Mouse (Mus musculus): ENCODE data around the gene Bag3. TPM values are rescaled to one million over a fixed set of nuclear protein-coding genes. Genes with fewer than 3 reads are reported as not detected.
A peak's percentile ranks its signal among the peaks of the same experiment; 100 is the strongest.

Bag3 gene
- polyA plus RNA-seq, 1 experiment from 2014 or later: 4.5 TPM

- no peaks in the 10 kb centered on the region for H3K4me1 ChIP-seq
- no peak overlapping the region for H3K9ac ChIP-seq
- no peaks in the 10 kb centered on the region for H3K9me3 ChIP-seq
- no peak overlapping the region for H3K4me2 ChIP-seq (replicated peaks)
- H3K27me3 ChIP-seq (replicated peaks): no peaks in the 10 kb centered on the region
- no peak overlapping the region for H3K27ac ChIP-seq
- no peaks in the 10 kb centered on the region for H3K36me3 ChIP-seq
- ATAC-seq (ENCODE audit: low FRiP score, low read depth): no peak
- no peak overlapping the region for H3K4me3 ChIP-seq
- WGBS: 88% methylated on average over 5 of the region's 5 CpGs
These were observed 51.8 kb downstream of the Bag3 start for GRCm38 (mm10) chr7:128575211-128575610.

DNA sequence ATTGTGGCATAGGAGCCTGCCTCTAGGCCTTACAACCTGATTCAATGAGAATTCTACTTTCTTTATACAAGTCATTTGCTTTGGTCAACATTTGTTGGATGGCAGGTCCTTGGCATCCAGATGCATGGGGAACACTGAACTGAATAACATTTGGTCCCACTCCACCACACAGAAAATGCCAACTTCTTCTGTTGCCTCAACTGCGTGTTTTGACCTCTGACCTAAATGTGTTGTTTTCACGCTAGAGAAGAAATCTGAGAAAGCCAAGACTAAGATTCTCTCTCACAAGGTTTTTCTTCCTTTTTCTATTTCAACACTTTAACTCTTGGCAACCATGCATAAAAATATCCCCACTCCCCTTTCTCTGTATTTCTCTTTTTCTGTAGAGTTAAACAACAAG lies 52.4 kb downstream of the Bag3 start:
- 75% methylated on average over 2 of the region's 2 CpGs for WGBS

GRCm38 (mm10) chr7:128577607-128578006 lies 54.2 kb downstream of the Bag3 start:
- Histone ChIP-seq H3K27ac (no peak overlapping the region), H3K9ac (no peak overlapping the region), H3K27me3 (replicated peaks) (no peaks in the 10 kb centered on the region), H3K9me3 (no peaks in the 10 kb centered on the region), H3K4me1 (0 out of 2 replicates have a peak, but pooled peaks cover 4% of the 10 kb centered on the region), H3K4me2 (replicated peaks) (no peak overlapping the region), H3K36me3 (no peaks in the 10 kb centered on the region), H3K4me3 (no peak overlapping the region)
- ATAC-seq (ENCODE audit: low FRiP score, low read depth): no peak
- WGBS: 29% methylated on average over 1 of the region's 1 CpGs

More for the DNA sequence above, 52.4 kb downstream of the Bag3 start:
- Histone ChIP-seq H3K4me1 (no peaks in the 10 kb centered on the region), H3K4me3 (no peak overlapping the region), H3K36me3 (no peaks in the 10 kb centered on the region), H3K9me3 (no peaks in the 10 kb centered on the region), H3K27ac (no peak overlapping the region), H3K9ac (no peak overlapping the region), H3K4me2 (replicated peaks) (no peak overlapping the region), H3K27me3 (replicated peaks) (no peaks in the 10 kb centered on the region)
- ATAC-seq (ENCODE audit: low FRiP score, low read depth): no peak

DNA sequence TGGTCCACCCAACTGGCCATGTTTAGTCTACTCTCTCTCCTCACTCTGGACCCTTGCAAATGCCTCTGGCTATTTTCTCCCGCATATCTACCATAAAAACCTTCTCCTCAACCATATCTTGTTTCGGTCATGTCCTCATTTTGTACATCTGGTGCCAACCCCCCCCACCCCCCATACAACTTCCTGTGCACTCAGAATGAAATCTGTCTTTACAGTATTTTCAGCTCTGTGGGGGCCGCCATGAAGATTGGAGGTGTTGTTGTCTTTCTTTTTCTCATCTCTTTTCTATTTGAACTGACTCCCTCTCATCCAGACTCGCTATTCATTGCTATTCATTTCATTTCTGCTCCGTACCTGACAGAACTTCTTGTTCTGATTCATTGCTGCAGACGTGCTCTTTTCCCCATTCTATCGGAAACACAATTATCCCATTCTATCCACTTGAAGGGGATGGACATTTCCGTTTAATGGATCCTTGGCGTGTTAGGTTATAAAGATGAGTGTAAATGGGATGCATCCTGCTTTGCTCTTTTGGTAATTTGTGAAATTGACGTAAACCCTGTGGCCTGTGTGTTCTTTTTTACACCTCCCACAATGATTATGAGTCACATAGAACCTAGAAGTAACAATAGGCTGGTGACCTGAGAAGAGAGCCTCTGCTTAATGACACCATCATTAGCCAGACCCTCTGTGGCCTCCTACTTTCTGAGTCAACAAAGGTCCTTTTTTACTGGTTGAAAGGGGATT lies 55.0 kb downstream of the Bag3 start:
- Histone ChIP-seq H3K27me3 (replicated peaks) (no peaks in the 10 kb centered on the region), H3K27ac (no peak overlapping the region), H3K4me2 (replicated peaks) (no peak overlapping the region), H3K36me3 (no peaks in the 10 kb centered on the region), H3K9ac (no peak overlapping the region), H3K4me1 (peaks cover 7% of the 10 kb centered on the region; the same call in 1 of the 2 replicates), H3K9me3 (no peaks in the 10 kb centered on the region), H3K4me3 (no peak overlapping the region)
- no peak for ATAC-seq (ENCODE audit: low FRiP score, low read depth)
- WGBS: 41% methylated on average over 10 of the region's 10 CpGs

DNA sequence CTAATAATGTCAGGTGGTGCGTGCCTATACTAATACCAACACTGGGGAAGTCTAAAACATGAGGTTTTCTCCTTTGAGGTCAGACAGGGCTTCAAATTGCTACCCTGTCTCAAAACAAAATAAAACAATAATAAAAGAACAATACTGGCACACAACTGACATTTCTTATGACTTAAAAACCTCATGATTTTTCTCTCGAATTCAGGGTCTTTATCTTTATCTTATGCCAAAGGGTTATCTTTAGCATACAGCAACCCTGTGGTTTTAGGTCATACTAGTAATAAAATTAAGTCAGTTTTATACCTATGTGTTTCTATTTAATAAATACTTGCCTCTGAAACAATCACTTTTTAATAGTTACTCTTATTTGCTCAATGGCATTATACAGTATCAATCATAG lies 56.0 kb downstream of the Bag3 start:
- WGBS: 61% methylated on average over 2 of the region's 2 CpGs
- H3K27ac ChIP-seq: no peak overlapping the region
- H3K4me3 ChIP-seq: no peak overlapping the region
- no peak overlapping the region for H3K4me2 ChIP-seq (replicated peaks)
- H3K27me3 ChIP-seq (replicated peaks): no peaks in the 10 kb centered on the region
- no peaks in the 10 kb centered on the region for H3K36me3 ChIP-seq
- H3K9me3 ChIP-seq: no peaks in the 10 kb centered on the region
- H3K4me1 ChIP-seq: peaks cover 8% of the 10 kb centered on the region; the same call in 1 of the 2 replicates
- no peak overlapping the region for H3K9ac ChIP-seq
- ATAC-seq (ENCODE audit: low FRiP score, low read depth): no peak

DNA sequence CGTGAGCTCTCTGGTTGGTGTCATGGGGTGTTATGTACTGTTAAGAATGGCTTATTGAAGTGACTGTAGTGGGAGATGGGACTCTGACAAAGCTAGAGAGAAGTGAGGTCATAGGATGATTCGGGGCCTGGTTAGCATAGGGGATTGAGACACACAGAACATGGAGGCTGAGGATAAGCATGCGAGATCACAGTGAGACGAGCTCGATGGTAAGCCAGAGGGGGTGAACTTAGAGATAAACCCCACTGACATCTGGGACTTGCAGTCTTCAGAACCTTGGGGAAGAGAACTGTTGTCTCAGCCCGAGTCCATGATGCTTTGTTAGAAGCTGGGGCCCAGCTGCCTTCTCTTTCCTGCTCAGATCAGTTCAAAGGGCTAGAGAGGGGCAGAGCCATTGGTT lies 56.9 kb downstream of the Bag3 start:
- WGBS: 92% methylated on average over 6 of the region's 6 CpGs
- Histone ChIP-seq H3K4me3 (no peak overlapping the region), H3K4me1 (peaks cover 8% of the 10 kb centered on the region; the same call in 1 of the 2 replicates), H3K27me3 (replicated peaks) (no peaks in the 10 kb centered on the region), H3K9ac (no peak overlapping the region), H3K9me3 (no peaks in the 10 kb centered on the region), H3K4me2 (replicated peaks) (no peak overlapping the region), H3K27ac (no peak overlapping the region), H3K36me3 (no peaks in the 10 kb centered on the region)
- no peak for ATAC-seq (ENCODE audit: low FRiP score, low read depth)

GRCm38 (mm10) chr7:128581864-128582484 lies 58.6 kb downstream of the Bag3 start:
- no peak for ATAC-seq (ENCODE audit: low FRiP score, low read depth)
- Histone ChIP-seq H3K27me3 (replicated peaks) (no peaks in the 10 kb centered on the region), H3K27ac (no peak overlapping the region), H3K36me3 (no peaks in the 10 kb centered on the region), H3K4me3 (no peak overlapping the region), H3K9me3 (no peaks in the 10 kb centered on the region), H3K4me2 (replicated peaks) (no peak overlapping the region), H3K4me1 (peaks cover 8% of the 10 kb centered on the region; the same call in 1 of the 2 replicates), H3K9ac (no peak overlapping the region)
- WGBS: 81% methylated on average over 15 of the region's 15 CpGs

DNA sequence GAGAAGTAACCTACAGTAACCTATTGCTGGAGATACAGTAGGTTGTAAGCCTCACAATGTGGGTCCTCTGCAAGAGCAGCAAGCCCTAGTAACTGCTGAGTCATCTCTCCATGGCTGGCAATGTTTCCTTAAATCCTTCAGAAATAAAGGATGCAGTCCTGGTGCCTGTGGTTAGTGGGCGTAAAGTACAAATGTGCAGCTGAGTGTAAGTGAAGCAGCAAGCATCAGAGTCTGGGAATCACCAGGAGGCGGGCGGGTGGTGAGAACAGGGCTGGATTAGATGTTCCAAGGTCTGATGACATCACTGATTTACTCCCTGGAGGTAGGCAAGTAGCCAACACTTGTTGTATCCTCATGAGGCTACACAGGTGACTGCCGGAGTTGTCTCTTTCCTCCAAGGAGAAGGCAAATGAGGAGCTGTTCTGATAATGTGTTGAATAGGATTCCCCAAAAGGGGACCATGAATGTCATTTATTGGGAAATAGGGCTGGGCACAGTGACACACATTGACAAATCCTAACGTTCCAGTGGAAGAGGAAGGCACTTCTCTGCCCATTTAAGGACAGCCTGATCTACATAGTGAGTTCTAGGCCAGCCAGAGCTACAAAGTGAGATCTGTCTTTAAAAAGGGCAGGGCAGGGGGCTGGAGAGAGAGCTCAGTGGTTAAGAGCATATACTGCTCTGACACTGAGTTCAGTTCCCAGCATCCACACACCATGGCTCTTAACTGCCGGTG lies 60.0 kb downstream of the Bag3 start:
- Histone ChIP-seq H3K27ac (no peak overlapping the region), H3K4me2 (replicated peaks) (no peak overlapping the region), H3K4me3 (no peak overlapping the region), H3K27me3 (replicated peaks) (no peaks in the 10 kb centered on the region), H3K9ac (no peak overlapping the region), H3K9me3 (no peaks in the 10 kb centered on the region), H3K4me1 (peaks cover 8% of the 10 kb centered on the region; the same call in 1 of the 2 replicates), H3K36me3 (no peaks in the 10 kb centered on the region)
- no peak for ATAC-seq (ENCODE audit: low FRiP score, low read depth)
- 77% methylated on average over 6 of the region's 6 CpGs for WGBS

GRCm38 (mm10) chr7:128587334-128587933 lies 64.0 kb downstream of the Bag3 start:
- Histone ChIP-seq H3K36me3 (no peaks in the 10 kb centered on the region), H3K9me3 (no peaks in the 10 kb centered on the region), H3K27me3 (replicated peaks) (no peaks in the 10 kb centered on the region), H3K4me3 (no peak overlapping the region), H3K4me2 (replicated peaks) (no peak overlapping the region), H3K27ac (no peak overlapping the region), H3K4me1 (peaks cover 17% of the 10 kb centered on the region), H3K9ac (no peak overlapping the region)
- WGBS: 87% methylated on average over 4 of the region's 4 CpGs
- ATAC-seq (ENCODE audit: low FRiP score, low read depth): no peak

GRCm38 (mm10) chr7:128591345-128592084 lies 68.1 kb downstream of the Bag3 start:
- no peak overlapping the region for H3K9ac ChIP-seq
- H3K27me3 ChIP-seq (replicated peaks): no peaks in the 10 kb centered on the region
- peaks cover 18% of the 10 kb centered on the region for H3K4me1 ChIP-seq
- 6% methylated on average over 9 of the region's 9 CpGs for WGBS
- H3K27ac ChIP-seq: peak overlapping the region; percentile 59; the same call in 1 of the 2 replicates
- H3K36me3 ChIP-seq: no peaks in the 10 kb centered on the region
- no peak overlapping the region for H3K4me3 ChIP-seq
- peak; percentile 76; the same call in 1 of the 2 replicates for ATAC-seq (ENCODE audit: low FRiP score, low read depth)
- peak overlapping the region; percentile 28 for H3K4me2 ChIP-seq (replicated peaks)
- H3K9me3 ChIP-seq: 0 out of 2 replicates have a peak, but pooled peaks cover under 1% of the 10 kb centered on the region

GRCm38 (mm10) chr7:128592118-128592935 lies 68.9 kb downstream of the Bag3 start:
- Histone ChIP-seq H3K4me2 (replicated peaks) (peak overlapping the region; percentile 57), H3K4me3 (peak overlapping the region; percentile 19; the same call in 1 of the 2 replicates), H3K27ac (peak overlapping the region; percentile 57), H3K27me3 (replicated peaks) (no peaks in the 10 kb centered on the region), H3K9me3 (peaks cover 6% of the 10 kb centered on the region; the same call in 1 of the 2 replicates), H3K36me3 (no peaks in the 10 kb centered on the region), H3K4me1 (peaks cover 18% of the 10 kb centered on the region), H3K9ac (no peak overlapping the region)
- no peak for ATAC-seq (ENCODE audit: low FRiP score, low read depth)
- 4% methylated on average over 21 of the region's 21 CpGs for WGBS
